Mouse (Mus musculus): ENCODE data around the gene Med26.

Gene Med26

GRCm38 (mm10) chr8:72547802-72548643, at the start of gene Med26:
Med26 (minus strand) TSS chr8:72548270.
- DNase-seq (ENCODE audit: low spot score in 2 of 2): peak; percentile 94 to 98

- DNase-seq (ENCODE audit: low spot score in 2 of 2): no peak
Observed at GRCm38 (mm10) chr8:72590198-72590597, 42.1 kb upstream of the Med26 start.

GRCm38 (mm10) chr8:72589286-72589685, 41.2 kb upstream of the Med26 start:
- DNase-seq (ENCODE audit: low spot score in 2 of 2): no peak

GRCm38 (mm10) chr8:72588865-72589264, 40.8 kb upstream of the Med26 start:
- no peak for DNase-seq (ENCODE audit: low spot score in 2 of 2)

- DNase-seq (ENCODE audit: low spot score in 2 of 2): no peak
Observed at GRCm38 (mm10) chr8:72587806-72588205, 39.7 kb upstream of the Med26 start.

GRCm38 (mm10) chr8:72584390-72584789, 36.3 kb upstream of the Med26 start:
- no peak for DNase-seq (ENCODE audit: low spot score in 2 of 2)

GRCm38 (mm10) chr8:72583056-72583771, 35.1 kb upstream of the Med26 start:
- no peak for DNase-seq (ENCODE audit: low spot score in 2 of 2)

GRCm38 (mm10) chr8:72579374-72579773, 31.3 kb upstream of the Med26 start:
- DNase-seq (ENCODE audit: low spot score in 2 of 2): no peak

GRCm38 (mm10) chr8:72577941-72578340, 29.9 kb upstream of the Med26 start:
- DNase-seq (ENCODE audit: low spot score in 2 of 2): no peak

GRCm38 (mm10) chr8:72577266-72577665, 29.2 kb upstream of the Med26 start:
- no peak for DNase-seq (ENCODE audit: low spot score in 2 of 2)

GRCm38 (mm10) chr8:72575915-72576314, 27.8 kb upstream of the Med26 start:
- DNase-seq (ENCODE audit: low spot score in 2 of 2): no peak

- DNase-seq (ENCODE audit: low spot score in 2 of 2): no peak
Observed at GRCm38 (mm10) chr8:72573450-72573849, 25.4 kb upstream of the Med26 start.

- DNase-seq (ENCODE audit: low spot score in 2 of 2): no peak
Observed at GRCm38 (mm10) chr8:72572507-72572906, 24.4 kb upstream of the Med26 start.

- DNase-seq (ENCODE audit: low spot score in 2 of 2): peak; percentile 74 to 76
Observed at GRCm38 (mm10) chr8:72571611-72572473, 23.8 kb upstream of the Med26 start, which contains the start of gene Tmem38a. Tmem38a (plus strand) TSS chr8:72572055.

- DNase-seq (ENCODE audit: low spot score in 2 of 2): peak; percentile 98
Observed at GRCm38 (mm10) chr8:72570633-72571610, 22.9 kb upstream of the Med26 start, which contains the start of gene Smim7. Smim7 (minus strand) TSS chr8:72571088.

- no peak for DNase-seq (ENCODE audit: low spot score in 2 of 2)
Observed at GRCm38 (mm10) chr8:72565970-72566369, 17.9 kb upstream of the Med26 start.

- no peak for DNase-seq (ENCODE audit: low spot score in 2 of 2)
Observed at GRCm38 (mm10) chr8:72561111-72561689, 13.1 kb upstream of the Med26 start.

GRCm38 (mm10) chr8:72555770-72556169, 7.7 kb upstream of the Med26 start:
- DNase-seq (ENCODE audit: low spot score in 2 of 2): no peak

- peak; percentile 47 to 56 for DNase-seq (ENCODE audit: low spot score in 2 of 2)
Observed at GRCm38 (mm10) chr8:72549314-72549892, 1.3 kb upstream of the Med26 start.

Measured in urinary bladder, postnatal 36 days (tissue).